Mouse (Mus musculus): ENCODE results near the gene Crocc2. TPM values are rescaled to one million over a fixed set of nuclear protein-coding genes. Genes with fewer than 3 reads are reported as not detected.

The Crocc2 gene
- polyA plus RNA-seq, 2 experiments, result 0.02 TPM; not detected in 1

- H3K9ac ChIP-seq (replicated peaks), result no peak overlapping the region
- H3K4me2 ChIP-seq (ENCODE audit: low read depth), result no peak overlapping the region
- DNase-seq (ENCODE audit: low read depth in 3 of 3, low spot score in 3 of 3), result no peak
- TF ChIP-seq EP300 (IDR thresholded peaks at IDR 0.05; ENCODE audit: low read depth) (no peak), CTCF (IDR thresholded peaks at IDR 0.05; ENCODE audit: low read depth) (no peak)
- 50% methylated on average over 5 of the region's 5 CpGs for WGBS (ENCODE audit: insufficient replicate concordance)
- H3K9me3 ChIP-seq (ENCODE audit: control insufficient read depth, low read length), result no peaks in the 10 kb centered on the region
- ATAC-seq (ENCODE audit: insufficient read depth), result no peak
- no peaks in the 10 kb centered on the region for H3K4me1 ChIP-seq (replicated peaks; ENCODE audit: control insufficient read depth in 2 of 2, insufficient read depth in 2 of 2, low read length in 1 of 2)
- H3K27ac ChIP-seq, result no peak overlapping the region
- no peaks in the 10 kb centered on the region for H3K36me3 ChIP-seq (replicated peaks; ENCODE audit: control insufficient read depth, insufficient read depth, low read depth)
- no peaks in the 10 kb centered on the region for H3K27me3 ChIP-seq (ENCODE audit: control insufficient read depth, insufficient read depth, low read length)
- H3K4me3 ChIP-seq (ENCODE audit: insufficient read depth in 1 of 2, low read depth in 2 of 2, low read length in 2 of 2), result no peak overlapping the region
Measured at GRCm38 (mm10) chr1:93214612-93215011, 46.1 kb downstream of the Crocc2 start.

- Histone ChIP-seq H3K27ac (no peak overlapping the region), H3K9me3 (ENCODE audit: control insufficient read depth, low read length) (no peaks in the 10 kb centered on the region), H3K4me3 (ENCODE audit: insufficient read depth in 1 of 2, low read depth in 2 of 2, low read length in 2 of 2) (no peak overlapping the region), H3K27me3 (ENCODE audit: control insufficient read depth, insufficient read depth, low read length) (no peaks in the 10 kb centered on the region), H3K36me3 (replicated peaks; ENCODE audit: control insufficient read depth, insufficient read depth, low read depth) (no peaks in the 10 kb centered on the region), H3K4me2 (ENCODE audit: low read depth) (no peak overlapping the region), H3K9ac (replicated peaks) (no peak overlapping the region), H3K4me1 (replicated peaks; ENCODE audit: control insufficient read depth in 2 of 2, insufficient read depth in 2 of 2, low read length in 1 of 2) (no peaks in the 10 kb centered on the region)
- TF ChIP-seq CTCF (IDR thresholded peaks at IDR 0.05; ENCODE audit: low read depth) (no peak), EP300 (IDR thresholded peaks at IDR 0.05; ENCODE audit: low read depth) (no peak)
- no peak for DNase-seq (ENCODE audit: low read depth in 3 of 3, low spot score in 3 of 3)
- 68% methylated on average over 9 of the region's 9 CpGs for WGBS (ENCODE audit: insufficient replicate concordance)
- ATAC-seq (ENCODE audit: insufficient read depth), result no peak
Measured at GRCm38 (mm10) chr1:93216839-93217497, 48.4 kb downstream of the Crocc2 start.

GRCm38 (mm10) chr1:93217530-93217929, 49.0 kb downstream of the Crocc2 start:
- no peak for DNase-seq (ENCODE audit: low read depth in 3 of 3, low spot score in 3 of 3)
- Histone ChIP-seq H3K9ac (replicated peaks) (no peak overlapping the region), H3K4me3 (ENCODE audit: insufficient read depth in 1 of 2, low read depth in 2 of 2, low read length in 2 of 2) (no peak overlapping the region), H3K27ac (no peak overlapping the region), H3K27me3 (ENCODE audit: control insufficient read depth, insufficient read depth, low read length) (no peaks in the 10 kb centered on the region), H3K36me3 (replicated peaks; ENCODE audit: control insufficient read depth, insufficient read depth, low read depth) (no peaks in the 10 kb centered on the region), H3K9me3 (ENCODE audit: control insufficient read depth, low read length) (no peaks in the 10 kb centered on the region), H3K4me2 (ENCODE audit: low read depth) (no peak overlapping the region), H3K4me1 (replicated peaks; ENCODE audit: control insufficient read depth in 2 of 2, insufficient read depth in 2 of 2, low read length in 1 of 2) (no peaks in the 10 kb centered on the region)
- WGBS (ENCODE audit: insufficient replicate concordance), result 57% methylated on average over 7 of the region's 7 CpGs
- no peak for TF ChIP-seq CTCF (IDR thresholded peaks at IDR 0.05; ENCODE audit: low read depth)
- no peak for ATAC-seq (ENCODE audit: insufficient read depth)

DNA sequence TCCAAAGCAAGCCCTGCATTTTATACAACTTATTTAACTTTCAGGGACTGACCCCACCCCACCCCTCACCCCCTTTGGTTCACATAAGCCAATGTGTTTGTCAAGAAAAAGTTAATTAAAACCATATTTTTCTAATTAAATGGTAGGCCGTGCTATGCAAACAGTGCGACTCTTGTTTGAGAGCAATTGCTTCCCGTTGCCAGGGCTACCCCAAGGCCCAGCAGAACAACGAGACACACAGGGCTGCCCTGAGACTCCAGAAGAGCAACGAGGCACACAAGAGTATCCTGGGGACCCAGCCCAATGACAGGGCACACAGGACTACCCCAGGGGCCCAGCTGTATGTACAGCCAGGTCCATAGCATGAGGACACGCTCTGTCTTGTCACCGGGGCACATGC, 52.3 kb downstream of the Crocc2 start:
- H3K4me2 ChIP-seq (ENCODE audit: low read depth), result no peak overlapping the region
- ATAC-seq (ENCODE audit: insufficient read depth) (no peak), DNase-seq (ENCODE audit: low read depth in 3 of 3, low spot score in 3 of 3) (no peak)
- no peaks in the 10 kb centered on the region for H3K9me3 ChIP-seq (ENCODE audit: control insufficient read depth, low read length)
- TF ChIP-seq EP300 (IDR thresholded peaks at IDR 0.05; ENCODE audit: low read depth) (no peak), CTCF (IDR thresholded peaks at IDR 0.05; ENCODE audit: low read depth) (no peak)
- 58% methylated on average over 7 of the region's 7 CpGs for WGBS (ENCODE audit: insufficient replicate concordance)
- H3K4me1 ChIP-seq (replicated peaks; ENCODE audit: control insufficient read depth in 2 of 2, insufficient read depth in 2 of 2, low read length in 1 of 2), result no peaks in the 10 kb centered on the region
- no peaks in the 10 kb centered on the region for H3K36me3 ChIP-seq (replicated peaks; ENCODE audit: control insufficient read depth, insufficient read depth, low read depth)
- H3K27ac ChIP-seq, result no peak overlapping the region
- H3K4me3 ChIP-seq (ENCODE audit: insufficient read depth in 1 of 2, low read depth in 2 of 2, low read length in 2 of 2), result no peak overlapping the region
- H3K27me3 ChIP-seq (ENCODE audit: control insufficient read depth, insufficient read depth, low read length), result no peaks in the 10 kb centered on the region
- H3K9ac ChIP-seq (replicated peaks), result no peak overlapping the region

DNA sequence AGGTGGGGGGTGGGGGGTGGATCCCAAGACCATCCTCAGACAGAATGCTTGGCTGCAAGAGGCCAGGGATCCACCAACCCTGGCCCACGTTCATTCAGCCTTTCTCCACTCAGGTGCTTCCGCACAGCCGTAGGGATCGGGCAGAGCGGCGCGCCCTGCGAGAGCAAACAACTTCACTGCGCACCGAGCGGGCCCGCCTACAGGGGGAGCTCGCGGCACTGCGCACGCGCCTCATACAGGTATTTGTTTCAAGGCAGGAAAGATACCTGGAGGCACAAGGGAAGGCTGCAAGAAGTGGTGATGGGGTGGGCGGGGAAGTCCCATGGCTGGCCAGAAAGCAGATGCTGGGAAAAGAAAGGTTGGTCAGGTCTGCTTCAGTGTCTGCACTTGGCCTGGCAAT, 55.4 kb downstream of the Crocc2 start:
- Histone ChIP-seq H3K9ac (replicated peaks) (no peak overlapping the region), H3K4me1 (replicated peaks; ENCODE audit: control insufficient read depth in 2 of 2, insufficient read depth in 2 of 2, low read length in 1 of 2) (no peaks in the 10 kb centered on the region), H3K4me3 (ENCODE audit: insufficient read depth in 1 of 2, low read depth in 2 of 2, low read length in 2 of 2) (no peak overlapping the region), H3K9me3 (ENCODE audit: control insufficient read depth, low read length) (no peaks in the 10 kb centered on the region), H3K36me3 (replicated peaks; ENCODE audit: control insufficient read depth, insufficient read depth, low read depth) (no peaks in the 10 kb centered on the region), H3K27me3 (ENCODE audit: control insufficient read depth, insufficient read depth, low read length) (no peaks in the 10 kb centered on the region), H3K4me2 (ENCODE audit: low read depth) (no peak overlapping the region), H3K27ac (no peak overlapping the region)
- 5% methylated on average over 18 of the region's 18 CpGs for WGBS (ENCODE audit: insufficient replicate concordance)
- ATAC-seq (ENCODE audit: insufficient read depth) (no peak), DNase-seq (ENCODE audit: low read depth in 3 of 3, low spot score in 3 of 3) (no peak)
- TF ChIP-seq CTCF (IDR thresholded peaks at IDR 0.05; ENCODE audit: low read depth) (peak; percentile 84), EP300 (IDR thresholded peaks at IDR 0.05; ENCODE audit: low read depth) (no peak)
